Mouse (Mus musculus) CH12.LX (cell line): Measurements from ENCODE around the gene Cdadc1. TPM values are rescaled to one million over a fixed set of nuclear protein-coding genes. Genes with fewer than 3 reads are reported as not detected.
A peak's percentile ranks its signal among the peaks of the same experiment; 100 is the strongest.

Source experiments
- DNase-seq: peaks from one replicate; pipeline ENCODE4 v3.0.0-alpha.2; 2013; ENCODE audit errors: extremely low read depth
- H3K27ac ChIP-seq: 2 replicates; pipeline ENCODE4 v1.5.1; 2012; ENCODE audit warnings: low read depth, mild to moderate bottlenecking, control low read depth, moderate library complexity; ENCODE audit not compliant: insufficient read depth
- H3K27me3 ChIP-seq: replicated peaks from 2 replicates; pipeline ENCODE3; 2012; ENCODE audit warnings: inconsistent platforms
- H3K36me3 ChIP-seq, 2 experiments: replicated peaks in 1 of 2; 2 replicates each; pipeline versions ENCODE3 to v1.6.1; 2012; ENCODE audit warnings: inconsistent platforms in 1 of 2, low read length in 1 of 2, mild to moderate bottlenecking in 1 of 2, mixed read lengths in 1 of 2, moderate library complexity in 1 of 2; ENCODE audit not compliant: control insufficient read depth in 1 of 2, insufficient read depth in 1 of 2
- H3K4me1 ChIP-seq, 2 experiments: 2 replicates each; pipeline ENCODE4 v1.6.1; 2012; ENCODE audit warnings: inconsistent platforms in 1 of 2, moderate library complexity in 1 of 2; ENCODE audit not compliant: insufficient read depth in 2 of 2, control insufficient read depth in 1 of 2
- H3K4me2 ChIP-seq: 2 replicates; pipeline ENCODE4 v1.6.1; 2012; ENCODE audit warnings: low read depth, mild to moderate bottlenecking, control low read depth; ENCODE audit not compliant: poor library complexity, insufficient read depth, severe bottlenecking
- H3K4me3 ChIP-seq, 3 experiments: fragments of 150-350 bp in 1 of 3; sonication (generic) in 1 of 3; replicated peaks in 1 of 3; 2 replicates each; pipeline versions ENCODE3 to v1.5.1; 2011 to 2012; ENCODE audit warnings: low read depth in 2 of 3, low read length in 2 of 3, mild to moderate bottlenecking in 2 of 3, moderate library complexity in 2 of 3, control low read depth in 1 of 3, improper control_type of control experiment in 1 of 3, inconsistent platforms in 1 of 3, mixed read lengths in 1 of 3; ENCODE audit not compliant: poor library complexity in 1 of 3
- H3K79me2 ChIP-seq: replicated peaks from 2 replicates; pipeline ENCODE4 v1.6.1; 2012; ENCODE audit warnings: mild to moderate bottlenecking, moderate library complexity; ENCODE audit not compliant: control insufficient read depth, poor library complexity, insufficient read depth, severe bottlenecking; ENCODE audit errors: extremely low read depth
- H3K9ac ChIP-seq: 2 replicates; pipeline ENCODE4 v1.6.1; 2012; ENCODE audit warnings: low read depth, mild to moderate bottlenecking, control low read depth, moderate library complexity; ENCODE audit not compliant: insufficient read depth
- H3K9me3 ChIP-seq: replicated peaks from 2 replicates; pipeline ENCODE3; 2012; ENCODE audit warnings: low read length, inconsistent platforms, mixed read lengths
- CTCF ChIP-seq, 2 experiments: IDR thresholded peaks in 1 of 2; conservative IDR thresholded peaks in 1 of 2; 2 replicates each; pipeline ENCODE4 v1.5.1; 2011 to 2012; ENCODE audit warnings: low read depth in 2 of 2, low read length in 2 of 2, improper control_type of control experiment in 1 of 2, inconsistent platforms in 1 of 2, mild to moderate bottlenecking in 1 of 2, moderate library complexity in 1 of 2
- E2F4 ChIP-seq: IDR thresholded peaks from 2 replicates; pipeline ENCODE4 v1.6.1; 2011; ENCODE audit warnings: low read depth, low read length, improper control_type of control experiment; ENCODE audit not compliant: insufficient replicate concordance
- EP300 ChIP-seq: IDR thresholded peaks from 2 replicates; pipeline ENCODE4 v1.6.1; 2011; ENCODE audit warnings: low read length, improper control_type of control experiment
- GABPA ChIP-seq: IDR thresholded peaks from 2 replicates; pipeline ENCODE4 v1.6.1; 2012; ENCODE audit warnings: low read depth, low read length, improper control_type of control experiment, inconsistent platforms; ENCODE audit not compliant: insufficient replicate concordance
- IRF4 ChIP-seq: IDR thresholded peaks from 2 replicates; pipeline ENCODE4 v1.6.1; 2014; ENCODE audit warnings: low read depth, mild to moderate bottlenecking, inconsistent platforms, low read length, improper control_type of control experiment
- MEF2A ChIP-seq: IDR thresholded peaks from 2 replicates; pipeline ENCODE4 v1.6.1; 2014; ENCODE audit warnings: low read depth, mild to moderate bottlenecking, inconsistent platforms, low read length, improper control_type of control experiment, borderline replicate concordance
- MXI1 ChIP-seq: IDR thresholded peaks from 2 replicates; pipeline ENCODE4 v1.6.1; 2011; ENCODE audit warnings: mild to moderate bottlenecking, low read depth, low read length, improper control_type of control experiment
- NRF1 ChIP-seq: IDR thresholded peaks from 2 replicates; pipeline ENCODE4 v1.6.1; 2014; ENCODE audit warnings: low read depth, mild to moderate bottlenecking, inconsistent platforms, low read length, improper control_type of control experiment, moderate library complexity
- TBP ChIP-seq: conservative IDR thresholded peaks from 2 replicates; pipeline ENCODE4 v1.6.1; 2011; ENCODE audit warnings: low read depth, low read length, improper control_type of control experiment
- ZC3H11A ChIP-seq: IDR thresholded peaks from 2 replicates; pipeline ENCODE4 v1.6.1; 2012; ENCODE audit warnings: low read depth, mild to moderate bottlenecking, inconsistent platforms, low read length, improper control_type of control experiment
- ZNF384 ChIP-seq: IDR thresholded peaks from 2 replicates; pipeline ENCODE4 v1.6.1; 2012; ENCODE audit warnings: low read depth, low read length, improper control_type of control experiment, inconsistent platforms
- dilution Hi-C: fragments of 300-500 bp; cut with MboI; formaldehyde crosslinking; loops from 2 replicates; pipeline ENCODE4 v1.14.3; 2020; ENCODE audit warnings: low sequenced_read_pairs; ENCODE audit not compliant: extremely low pct_unique_long_range_greater_than_20kb, extremely low pct_ligation_motif_present
- in situ Hi-C: fragments of 300-500 bp; cut with MboI; formaldehyde crosslinking; loops from 3 replicates; pipeline ENCODE4 v1.14.3; 2019; ENCODE audit warnings: low sequenced_read_pairs, low pct_ligation_motif_present, low pct_unique_long_range_greater_than_20kb, mixed read lengths
- polyA plus RNA-seq: library from polyadenylated mRNA; unstranded; fragments of >175 nt; gene quantifications from 2 replicates; pipeline ENCODE4 v1.2.1, GENCODE M21; 2012; ENCODE audit warnings: low read depth; ENCODE audit not compliant: insufficient read length
- total RNA-seq, 2 experiments: library from RNA; depleted of rRNA; stranded (reverse); fragments of 300-350 nt in 1 of 2; fragments of >200 nt in 1 of 2; gene quantifications; 2 replicates each; pipeline ENCODE4 v1.2.3; 2012 to 2014

Gene Cdadc1
- total and polyA plus RNA-seq, 3 experiments = 5.3 to 21.7 (median 11.0) TPM

GRCm38 (mm10) chr14:59625806-59626364 is 28.1 kb upstream of the Cdadc1 start:
- Histone ChIP-seq H3K4me3 (no peak overlapping the region), H3K79me2 (no peaks in the 10 kb centered on the region), H3K9ac (no peak overlapping the region), H3K36me3 (no peaks in the 10 kb centered on the region), H3K27ac (no peak overlapping the region), H3K4me1 (peaks cover 6 to 7% of the 10 kb centered on the region in 2 experiments)
- dilution Hi-C loops = no loop called here
- TF ChIP-seq E2F4 = no peak
- TF ChIP-seq, all 38 proteins: peak for 0
- Histone ChIP-seq H3K4me2 (no peak overlapping the region), H3K9me3 (no peaks in the 10 kb centered on the region), H3K27me3 (peaks cover 2% of the 10 kb centered on the region)
- in situ Hi-C loops = no loop called here
- no peak for DNase-seq

GRCm38 (mm10) chr14:59625158-59625805 is 27.5 kb upstream of the Cdadc1 start, which contains the start of gene Shisa2:
Gene Shisa2 (plus strand): TSS chr14:59625308.
- H3K36me3 ChIP-seq = no peaks in the 10 kb centered on the region
- TF ChIP-seq NRF1 (peak; percentile 84), CTCF (conservative IDR thresholded peaks at IDR 0.05 in 1 of 2, IDR thresholded peaks at IDR 0.05 in 1 of 2; ENCODE audit: low read depth in 2 of 2, low read length in 2 of 2) (peak in 1 of 2 experiments; percentile 32; a peak in 1 of 4 replicates), ZC3H11A (no peak)
- TF ChIP-seq, all 38 proteins: peak for 2
- Histone ChIP-seq H3K27me3 (peaks cover 2% of the 10 kb centered on the region), H3K9ac (no peak within 1 kb of the TSS), H3K27ac (no peak within 1 kb of the TSS), H3K4me3 (peak within 1 kb of the TSS in 2 of 3 experiments; percentile 11 to 19), H3K9me3 (no peaks in the 10 kb centered on the region), H3K4me2 (peak within 1 kb of the TSS; percentile 10), H3K79me2 (no peaks in the 10 kb centered on the region), H3K4me1 (peaks cover 5 to 7% of the 10 kb centered on the region in 2 experiments)
- dilution Hi-C loops = no loop called here
- in situ Hi-C loops = no loop called here
- DNase-seq = no peak

- peaks cover 2% of the 10 kb centered on the region for H3K27me3 ChIP-seq
- H3K9me3 ChIP-seq = no peaks in the 10 kb centered on the region
- H3K4me1 ChIP-seq = peaks cover 0 to 2% of the 10 kb centered on the region in 2 experiments; a peak in 1 of 4 replicates
- in situ Hi-C loops = no loop called here
- dilution Hi-C loops = no loop called here
- H3K4me2 ChIP-seq = peak overlapping the region; percentile 10; the same call in 1 of the 2 replicates
- H3K36me3 ChIP-seq = no peaks in the 10 kb centered on the region
- no peak for DNase-seq
- no peak overlapping the region for H3K9ac ChIP-seq
- H3K79me2 ChIP-seq = no peaks in the 10 kb centered on the region
- no peak overlapping the region for H3K27ac ChIP-seq
- TF ChIP-seq IRF4 (no peak), EP300 (no peak), TBP (no peak), GABPA (no peak), MXI1 (no peak), ZNF384 (no peak), MEF2A (no peak)
- no peak overlapping the region for H3K4me3 ChIP-seq
These were observed 26.6 kb upstream of the Cdadc1 start for GRCm38 (mm10) chr14:59624326-59624885.
